Mouse (Mus musculus) embryo, embryonic 11 days (tissue): ENCODE measurements at regions not wholly inside any gene's neighbourhood (a gene's known extent, or its start where the extent isn't known, plus 50 kb on each side); places are given as distances from the start of the nearest gene placed in this dataset.

ENCODE experiments used
- DNase-seq: peaks from one replicate; pipeline ENCODE4 v3.0.0-alpha.2; 2015

GRCm38 (mm10) chr14:76780572-76781523 lies 224.2 kb upstream of the Serp2 start:
- no peak for DNase-seq

GRCm38 (mm10) chr14:76778541-76779399 lies 222.1 kb upstream of the Serp2 start:
- DNase-seq, result peak; percentile 50

GRCm38 (mm10) chr14:76775387-76775924 lies 218.8 kb upstream of the Serp2 start:
- DNase-seq, result no peak

GRCm38 (mm10) chr14:76772781-76773438 lies 216.2 kb upstream of the Serp2 start:
- peak; percentile 47 for DNase-seq

- no peak for DNase-seq
Observed at GRCm38 (mm10) chr14:76770106-76770505, 213.4 kb upstream of the Serp2 start.

GRCm38 (mm10) chr14:76767301-76767700 lies 210.6 kb upstream of the Serp2 start:
- no peak for DNase-seq

- no peak for DNase-seq
Observed at GRCm38 (mm10) chr14:76766186-76766713, 209.6 kb upstream of the Serp2 start.

GRCm38 (mm10) chr14:76765094-76765504 lies 208.4 kb upstream of the Serp2 start:
- DNase-seq, result peak; percentile 43

GRCm38 (mm10) chr14:76764390-76764796 lies 207.7 kb upstream of the Serp2 start:
- DNase-seq, result peak; percentile 62

- no peak for DNase-seq
Observed at GRCm38 (mm10) chr14:76763539-76763938, 206.8 kb upstream of the Serp2 start.

- no peak for DNase-seq
Observed at GRCm38 (mm10) chr14:76762777-76763176, 206.1 kb upstream of the Serp2 start.

GRCm38 (mm10) chr14:76761691-76762090 lies 205.0 kb upstream of the Serp2 start:
- no peak for DNase-seq

GRCm38 (mm10) chr14:76761274-76761673 lies 204.6 kb upstream of the Serp2 start:
- DNase-seq, result no peak

- no peak for DNase-seq
Observed at GRCm38 (mm10) chr14:76760509-76761023, 203.9 kb upstream of the Serp2 start.

- DNase-seq, result no peak
Observed at GRCm38 (mm10) chr14:76759377-76759776, 202.7 kb upstream of the Serp2 start.

GRCm38 (mm10) chr14:76758589-76758988 lies 201.9 kb upstream of the Serp2 start:
- DNase-seq, result no peak

GRCm38 (mm10) chr14:76755591-76756376 lies 199.1 kb upstream of the Serp2 start:
- DNase-seq, result no peak

GRCm38 (mm10) chr14:76753734-76754133 lies 197.0 kb upstream of the Serp2 start:
- DNase-seq, result no peak

- no peak for DNase-seq
Observed at GRCm38 (mm10) chr14:76749178-76749577, 192.5 kb upstream of the Serp2 start.

GRCm38 (mm10) chr14:76748711-76749110 lies 192.0 kb upstream of the Serp2 start:
- DNase-seq, result no peak

GRCm38 (mm10) chr14:76747814-76748213 lies 191.1 kb upstream of the Serp2 start:
- no peak for DNase-seq
